Mouse (Mus musculus): ENCODE data around the gene Nnmt. TPM values are rescaled to one million over a fixed set of nuclear protein-coding genes. Genes with fewer than 3 reads are reported as not detected.

Gene Nnmt
- polyA plus RNA-seq, 1 experiment from 2014 or later = 1.2 TPM

DNA sequence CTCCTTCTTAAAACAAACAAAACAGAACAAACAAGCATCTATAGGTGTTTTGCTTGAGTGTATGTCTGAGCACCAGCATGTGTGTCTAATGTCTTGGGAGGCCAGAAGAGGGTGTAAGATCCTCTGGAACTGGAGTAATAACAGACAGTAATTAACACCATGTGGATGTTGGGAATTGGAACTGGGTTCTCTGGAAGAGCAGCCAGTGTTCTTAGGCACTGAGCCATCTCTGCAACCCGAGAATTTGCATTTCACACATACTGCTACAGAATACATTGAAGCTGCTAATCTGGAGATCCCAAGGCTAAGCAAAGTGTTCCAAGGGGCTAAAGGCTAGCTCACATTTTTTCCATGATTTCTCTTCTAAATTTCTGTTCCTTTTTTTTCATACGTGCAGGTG is 4.9 kb downstream of the Nnmt start:
- H3K9me3 ChIP-seq (ENCODE audit: control insufficient read depth, low read length) = no peaks in the 10 kb centered on the region
- no peak overlapping the region for H3K27ac ChIP-seq (ENCODE audit: low read depth, low read length)
- no peak overlapping the region for H3K4me2 ChIP-seq (replicated peaks; ENCODE audit: low read depth, low read length)
- H3K4me3 ChIP-seq (ENCODE audit: low read depth, low read length) = no peak overlapping the region
- no peak overlapping the region for H3K9ac ChIP-seq (ENCODE audit: low read depth, low read length)
- DNase-seq (ENCODE audit: low spot score) (no peak), ATAC-seq (ENCODE audit: low FRiP score) (no peak)
- no peaks in the 10 kb centered on the region for H3K36me3 ChIP-seq (ENCODE audit: control insufficient read depth, insufficient read depth, low read length)
- 72% methylated on average over 2 of the region's 2 CpGs for WGBS
- H3K4me1 ChIP-seq (replicated peaks; ENCODE audit: control insufficient read depth, insufficient read depth, low read length) = no peaks in the 10 kb centered on the region
- no peaks in the 10 kb centered on the region for H3K27me3 ChIP-seq (ENCODE audit: control insufficient read depth, insufficient read depth, low read length)

DNA sequence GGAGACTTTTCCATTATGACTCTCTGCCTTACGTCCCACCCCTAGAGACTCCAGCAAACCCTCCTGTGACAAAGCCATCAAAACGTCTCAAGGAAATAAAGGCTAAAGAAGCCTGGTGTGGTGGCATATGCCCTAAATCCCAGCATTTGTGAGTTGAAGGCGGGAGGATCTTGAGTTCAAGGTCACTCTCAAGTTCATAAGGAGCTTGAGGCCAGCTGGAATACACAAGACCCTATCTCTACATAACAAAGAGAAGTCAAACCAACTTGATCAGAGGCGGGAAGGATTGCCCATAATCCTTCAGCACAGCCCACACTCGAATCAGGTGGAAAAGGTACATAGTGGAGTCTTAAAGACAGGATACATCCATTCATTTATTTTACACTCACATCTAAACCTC is 7.5 kb downstream of the Nnmt start:
- Histone ChIP-seq H3K36me3 (ENCODE audit: control insufficient read depth, insufficient read depth, low read length) (no peaks in the 10 kb centered on the region), H3K27me3 (ENCODE audit: control insufficient read depth, insufficient read depth, low read length) (no peaks in the 10 kb centered on the region), H3K9ac (ENCODE audit: low read depth, low read length) (no peak overlapping the region), H3K27ac (ENCODE audit: low read depth, low read length) (no peak overlapping the region), H3K4me1 (replicated peaks; ENCODE audit: control insufficient read depth, insufficient read depth, low read length) (no peaks in the 10 kb centered on the region), H3K4me2 (replicated peaks; ENCODE audit: low read depth, low read length) (no peak overlapping the region), H3K9me3 (ENCODE audit: control insufficient read depth, low read length) (no peaks in the 10 kb centered on the region), H3K4me3 (ENCODE audit: low read depth, low read length) (no peak overlapping the region)
- ATAC-seq (ENCODE audit: low FRiP score) (no peak), DNase-seq (ENCODE audit: low spot score) (no peak)
- 77% methylated on average over 5 of the region's 5 CpGs for WGBS

DNA sequence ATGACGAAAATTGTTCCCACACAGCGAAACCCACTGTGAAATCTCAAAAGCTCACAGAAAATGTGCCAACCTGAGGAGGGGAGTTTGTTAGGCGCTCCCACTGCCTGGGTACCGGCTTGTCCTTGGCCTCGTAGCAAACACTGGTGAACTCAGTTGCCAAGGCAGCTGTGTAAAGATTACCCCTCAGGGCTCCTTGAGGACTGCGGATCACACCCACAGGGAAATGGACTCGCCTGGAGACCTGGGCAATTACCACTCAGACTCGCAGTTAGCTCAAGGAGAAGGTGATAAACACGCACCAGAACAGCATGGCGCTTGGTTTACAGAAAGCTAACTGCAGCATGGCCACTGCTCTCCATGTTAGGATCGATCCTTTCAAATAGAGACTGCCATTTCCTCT is 8.0 kb downstream of the Nnmt start:
- Histone ChIP-seq H3K9ac (ENCODE audit: low read depth, low read length) (no peak overlapping the region), H3K27me3 (ENCODE audit: control insufficient read depth, insufficient read depth, low read length) (no peaks in the 10 kb centered on the region), H3K9me3 (ENCODE audit: control insufficient read depth, low read length) (no peaks in the 10 kb centered on the region), H3K4me1 (replicated peaks; ENCODE audit: control insufficient read depth, insufficient read depth, low read length) (no peaks in the 10 kb centered on the region), H3K36me3 (ENCODE audit: control insufficient read depth, insufficient read depth, low read length) (no peaks in the 10 kb centered on the region), H3K27ac (ENCODE audit: low read depth, low read length) (no peak overlapping the region), H3K4me2 (replicated peaks; ENCODE audit: low read depth, low read length) (no peak overlapping the region), H3K4me3 (ENCODE audit: low read depth, low read length) (no peak overlapping the region)
- WGBS = 83% methylated on average over 11 of the region's 11 CpGs
- DNase-seq (ENCODE audit: low spot score) (no peak), ATAC-seq (ENCODE audit: low FRiP score) (no peak)

DNA sequence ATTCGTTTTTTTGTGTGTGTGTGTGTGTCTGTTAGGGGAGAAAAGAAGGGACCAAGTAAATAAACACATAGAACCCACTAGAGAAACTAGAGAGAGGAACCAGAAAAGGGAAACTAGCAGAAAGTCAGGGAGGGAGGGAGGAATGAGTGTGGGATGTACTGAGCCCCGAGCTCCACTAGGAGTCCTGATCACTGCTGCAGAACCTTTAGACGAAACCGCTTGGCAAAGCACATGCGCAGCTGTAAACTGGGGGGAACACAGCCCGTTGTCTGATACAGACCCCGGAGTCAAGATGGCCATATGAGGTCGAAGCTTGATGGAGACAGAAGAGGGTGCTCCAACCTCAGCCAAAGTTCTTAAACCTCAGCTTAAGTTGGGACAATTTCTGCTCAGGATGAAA is 11.0 kb downstream of the Nnmt start:
- no peak for ATAC-seq (ENCODE audit: low FRiP score)

DNA sequence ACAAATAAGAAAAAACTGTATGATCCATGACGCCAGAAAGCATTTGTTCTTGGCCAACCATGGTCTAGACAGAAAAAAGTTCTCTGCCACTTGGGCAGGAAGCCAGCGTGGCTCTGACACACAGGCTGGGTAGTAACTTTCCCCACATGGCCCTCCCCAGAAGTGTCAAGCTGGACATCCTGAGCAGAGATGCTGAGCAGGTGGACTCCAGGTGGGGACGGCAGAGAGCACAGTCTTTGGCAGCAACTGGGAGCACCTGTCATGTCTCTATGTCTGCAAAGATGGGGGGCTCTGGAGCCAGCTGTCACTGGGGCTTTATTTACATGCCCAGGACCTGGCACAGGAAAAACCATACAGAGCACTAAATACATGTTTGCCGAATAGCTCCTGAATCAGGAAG is 14.3 kb downstream of the Nnmt start:
- Histone ChIP-seq H3K27ac (ENCODE audit: low read depth, low read length) (no peak overlapping the region), H3K4me3 (ENCODE audit: low read depth, low read length) (no peak overlapping the region), H3K9ac (ENCODE audit: low read depth, low read length) (no peak overlapping the region), H3K9me3 (ENCODE audit: control insufficient read depth, low read length) (no peaks in the 10 kb centered on the region), H3K36me3 (ENCODE audit: control insufficient read depth, insufficient read depth, low read length) (no peaks in the 10 kb centered on the region), H3K27me3 (ENCODE audit: control insufficient read depth, insufficient read depth, low read length) (no peaks in the 10 kb centered on the region), H3K4me2 (replicated peaks; ENCODE audit: low read depth, low read length) (no peak overlapping the region), H3K4me1 (replicated peaks; ENCODE audit: control insufficient read depth, insufficient read depth, low read length) (no peaks in the 10 kb centered on the region)
- 85% methylated on average over 4 of the region's 4 CpGs for WGBS
- DNase-seq (ENCODE audit: low spot score) = no peak
- ATAC-seq (ENCODE audit: low FRiP score) = no peak

More for the DNA sequence above, 11.0 kb downstream of the Nnmt start:
- 67% methylated on average over 8 of the region's 8 CpGs for WGBS
- Histone ChIP-seq H3K27me3 (ENCODE audit: control insufficient read depth, insufficient read depth, low read length) (no peaks in the 10 kb centered on the region), H3K4me3 (ENCODE audit: low read depth, low read length) (no peak overlapping the region), H3K9me3 (ENCODE audit: control insufficient read depth, low read length) (no peaks in the 10 kb centered on the region), H3K4me2 (replicated peaks; ENCODE audit: low read depth, low read length) (no peak overlapping the region), H3K9ac (ENCODE audit: low read depth, low read length) (no peak overlapping the region), H3K27ac (ENCODE audit: low read depth, low read length) (no peak overlapping the region), H3K4me1 (replicated peaks; ENCODE audit: control insufficient read depth, insufficient read depth, low read length) (no peaks in the 10 kb centered on the region), H3K36me3 (ENCODE audit: control insufficient read depth, insufficient read depth, low read length) (no peaks in the 10 kb centered on the region)
- no peak for DNase-seq (ENCODE audit: low spot score)

DNA sequence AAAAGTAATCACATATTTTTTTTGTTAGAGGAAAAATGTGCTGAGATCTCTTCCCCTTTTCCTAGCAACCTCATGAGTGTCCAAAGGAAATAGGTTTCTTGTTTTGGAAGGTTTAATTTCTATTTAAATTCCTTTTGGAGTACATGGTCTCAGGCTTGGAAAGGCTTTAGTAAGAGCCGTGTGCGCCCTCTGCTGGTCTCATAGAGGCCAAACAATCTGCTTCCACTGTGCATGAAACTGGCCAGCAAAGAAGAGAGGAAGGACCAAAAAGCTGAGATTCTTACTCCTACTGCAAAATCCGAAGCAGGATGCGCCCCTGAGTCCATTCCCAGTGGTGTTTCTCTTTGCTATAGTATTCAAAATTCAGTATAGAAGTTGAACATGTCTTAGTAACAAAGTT is 18.6 kb downstream of the Nnmt start:
- Histone ChIP-seq H3K4me1 (replicated peaks; ENCODE audit: control insufficient read depth, insufficient read depth, low read length) (no peaks in the 10 kb centered on the region), H3K27me3 (ENCODE audit: control insufficient read depth, insufficient read depth, low read length) (no peaks in the 10 kb centered on the region), H3K9ac (ENCODE audit: low read depth, low read length) (no peak overlapping the region), H3K4me2 (replicated peaks; ENCODE audit: low read depth, low read length) (no peak overlapping the region), H3K27ac (ENCODE audit: low read depth, low read length) (no peak overlapping the region), H3K4me3 (ENCODE audit: low read depth, low read length) (no peak overlapping the region), H3K36me3 (ENCODE audit: control insufficient read depth, insufficient read depth, low read length) (no peaks in the 10 kb centered on the region), H3K9me3 (ENCODE audit: control insufficient read depth, low read length) (no peaks in the 10 kb centered on the region)
- ATAC-seq (ENCODE audit: low FRiP score) (no peak), DNase-seq (ENCODE audit: low spot score) (peak; percentile 85)
- 8% methylated on average over 4 of the region's 4 CpGs for WGBS

DNA sequence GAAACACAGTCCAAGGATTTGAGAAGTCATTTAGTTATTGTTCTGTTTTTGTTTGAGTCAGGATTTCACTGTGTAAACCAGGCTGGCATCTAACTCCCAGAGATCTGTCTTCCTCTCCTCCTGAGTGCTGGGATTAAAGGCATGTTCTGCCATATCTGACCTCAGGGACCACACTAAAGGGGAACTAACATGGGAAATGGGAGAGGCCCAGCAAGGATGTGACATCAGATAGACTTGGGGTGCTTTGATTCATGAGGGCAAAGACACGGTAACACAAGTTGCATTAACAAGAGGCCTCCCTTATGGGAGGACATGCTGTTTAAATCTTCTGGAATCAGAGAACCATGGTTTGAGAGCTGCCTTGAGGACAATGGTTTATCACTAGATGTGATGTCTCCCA is 24.1 kb downstream of the Nnmt start:
- Histone ChIP-seq H3K4me3 (ENCODE audit: low read depth, low read length) (no peak overlapping the region), H3K36me3 (ENCODE audit: control insufficient read depth, insufficient read depth, low read length) (no peaks in the 10 kb centered on the region), H3K4me2 (replicated peaks; ENCODE audit: low read depth, low read length) (no peak overlapping the region), H3K9ac (ENCODE audit: low read depth, low read length) (no peak overlapping the region), H3K27ac (ENCODE audit: low read depth, low read length) (no peak overlapping the region), H3K4me1 (replicated peaks; ENCODE audit: control insufficient read depth, insufficient read depth, low read length) (no peaks in the 10 kb centered on the region), H3K27me3 (ENCODE audit: control insufficient read depth, insufficient read depth, low read length) (no peaks in the 10 kb centered on the region), H3K9me3 (ENCODE audit: control insufficient read depth, low read length) (no peaks in the 10 kb centered on the region)
- DNase-seq (ENCODE audit: low spot score) (no peak), ATAC-seq (ENCODE audit: low FRiP score) (no peak)
- WGBS = 81% methylated on average over 1 of the region's 1 CpGs

DNA sequence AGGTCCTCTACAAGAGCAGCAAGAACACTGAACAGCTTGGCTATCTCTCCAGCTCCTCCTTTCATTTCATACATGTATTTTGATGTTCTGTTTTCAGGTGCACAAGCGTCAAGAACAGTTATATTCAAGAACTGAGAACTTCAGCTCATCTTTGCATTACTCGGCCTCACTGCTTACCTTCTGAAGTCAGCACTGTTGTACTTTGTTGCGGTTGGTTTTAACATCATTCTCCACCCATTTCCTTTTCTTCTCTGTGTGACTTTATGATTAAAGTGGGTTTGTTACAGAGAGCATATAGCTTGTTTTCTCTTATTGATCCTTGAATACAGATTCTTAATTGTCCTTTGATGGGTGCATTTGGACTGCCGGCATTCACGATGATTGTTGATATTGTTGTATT is 42.6 kb downstream of the Nnmt start:
- no peaks in the 10 kb centered on the region for H3K4me1 ChIP-seq (replicated peaks; ENCODE audit: control insufficient read depth, insufficient read depth, low read length)
- H3K4me3 ChIP-seq (ENCODE audit: low read depth, low read length) = no peak overlapping the region
- ATAC-seq (ENCODE audit: low FRiP score) (no peak), DNase-seq (ENCODE audit: low spot score) (no peak)
- no peak overlapping the region for H3K9ac ChIP-seq (ENCODE audit: low read depth, low read length)
- H3K4me2 ChIP-seq (replicated peaks; ENCODE audit: low read depth, low read length) = no peak overlapping the region
- no peaks in the 10 kb centered on the region for H3K9me3 ChIP-seq (ENCODE audit: control insufficient read depth, low read length)
- no peak overlapping the region for H3K27ac ChIP-seq (ENCODE audit: low read depth, low read length)
- H3K27me3 ChIP-seq (ENCODE audit: control insufficient read depth, insufficient read depth, low read length) = no peaks in the 10 kb centered on the region
- H3K36me3 ChIP-seq (ENCODE audit: control insufficient read depth, insufficient read depth, low read length) = no peaks in the 10 kb centered on the region
- WGBS = 95% methylated on average over 5 of the region's 5 CpGs

DNA sequence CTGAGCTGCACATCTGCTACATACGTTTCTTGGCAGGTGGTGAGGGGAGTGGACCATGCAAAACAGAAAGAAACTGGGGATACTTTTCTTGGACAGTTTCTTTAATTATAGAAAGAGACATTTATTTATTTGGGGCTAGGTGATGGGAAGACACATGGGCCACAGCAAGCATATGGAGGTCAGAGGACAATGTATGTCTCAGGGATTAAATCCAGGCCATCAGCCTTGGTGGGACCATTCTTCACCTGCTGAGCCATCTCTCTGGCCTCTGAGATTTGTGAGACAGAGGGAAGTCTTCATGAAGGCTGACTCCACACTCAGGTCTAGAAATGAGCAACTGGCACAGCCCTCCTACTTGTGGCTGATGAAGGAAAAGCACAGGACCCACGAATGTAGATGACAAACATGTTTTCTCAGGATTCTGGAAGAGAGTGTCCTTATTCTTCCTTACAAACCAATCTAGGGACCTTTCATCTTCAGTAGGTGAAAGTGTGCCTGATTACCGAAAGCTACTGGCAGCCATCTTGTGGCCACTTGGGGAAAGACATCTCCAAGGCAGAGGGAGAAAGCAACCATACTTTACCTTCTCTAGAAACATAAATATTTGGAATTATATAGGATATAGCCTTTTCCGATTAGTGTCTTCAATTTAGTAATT is 45.3 kb downstream of the Nnmt start:
- DNase-seq (ENCODE audit: low spot score) (peak; percentile 50), ATAC-seq (ENCODE audit: low FRiP score) (no peak)
- Histone ChIP-seq H3K4me3 (ENCODE audit: low read depth, low read length) (no peak overlapping the region), H3K9ac (ENCODE audit: low read depth, low read length) (no peak overlapping the region), H3K27me3 (ENCODE audit: control insufficient read depth, insufficient read depth, low read length) (no peaks in the 10 kb centered on the region), H3K36me3 (ENCODE audit: control insufficient read depth, insufficient read depth, low read length) (no peaks in the 10 kb centered on the region), H3K9me3 (ENCODE audit: control insufficient read depth, low read length) (no peaks in the 10 kb centered on the region), H3K4me1 (replicated peaks; ENCODE audit: control insufficient read depth, insufficient read depth, low read length) (no peaks in the 10 kb centered on the region), H3K4me2 (replicated peaks; ENCODE audit: low read depth, low read length) (no peak overlapping the region), H3K27ac (ENCODE audit: low read depth, low read length) (no peak overlapping the region)
- 36% methylated on average over 4 of the region's 4 CpGs for WGBS
